Mouse (Mus musculus): ENCODE results near the gene Pi4k2a.
A peak's percentile ranks its signal among the peaks of the same experiment; 100 is the strongest.

The Pi4k2a gene

GRCm38 (mm10) chr19:42135070-42135469, 44.8 kb downstream of the Pi4k2a start:
- DNase-seq (ENCODE audit: low read depth, low spot score): no peak

- no peak for DNase-seq (ENCODE audit: low read depth, low spot score)
Measured at GRCm38 (mm10) chr19:42136126-42136525, 45.9 kb downstream of the Pi4k2a start.

GRCm38 (mm10) chr19:42137167-42137672, 47.0 kb downstream of the Pi4k2a start:
- no peak for DNase-seq (ENCODE audit: low read depth, low spot score)

GRCm38 (mm10) chr19:42138517-42139285, 48.4 kb downstream of the Pi4k2a start:
- DNase-seq (ENCODE audit: low read depth, low spot score): no peak

GRCm38 (mm10) chr19:42139724-42140517, 49.7 kb downstream of the Pi4k2a start:
- no peak for DNase-seq (ENCODE audit: low read depth, low spot score)

- no peak for DNase-seq (ENCODE audit: low read depth, low spot score)
Measured at GRCm38 (mm10) chr19:42141998-42142397, 51.7 kb downstream of the Pi4k2a start.

- DNase-seq (ENCODE audit: low read depth, low spot score): no peak
Measured at GRCm38 (mm10) chr19:42142757-42143156, 52.5 kb downstream of the Pi4k2a start.

- DNase-seq (ENCODE audit: low read depth, low spot score): no peak
Measured at GRCm38 (mm10) chr19:42144067-42144466, 53.8 kb downstream of the Pi4k2a start.

- peak; percentile 50 for DNase-seq (ENCODE audit: low read depth, low spot score)
Measured at GRCm38 (mm10) chr19:42144541-42145167, 54.4 kb downstream of the Pi4k2a start.

- DNase-seq (ENCODE audit: low read depth, low spot score): no peak
Measured at GRCm38 (mm10) chr19:42145210-42145609, 54.9 kb downstream of the Pi4k2a start.

- DNase-seq (ENCODE audit: low read depth, low spot score): no peak
Measured at GRCm38 (mm10) chr19:42145731-42146130, 55.5 kb downstream of the Pi4k2a start.

- no peak for DNase-seq (ENCODE audit: low read depth, low spot score)
Measured at GRCm38 (mm10) chr19:42146276-42147010, 56.2 kb downstream of the Pi4k2a start.

- no peak for DNase-seq (ENCODE audit: low read depth, low spot score)
Measured at GRCm38 (mm10) chr19:42147170-42147768, 57.0 kb downstream of the Pi4k2a start, which contains the start of gene Marveld1. Marveld1 (plus strand) TSS chr19:42147400.

- no peak for DNase-seq (ENCODE audit: low read depth, low spot score)
Measured at GRCm38 (mm10) chr19:42147769-42148568, 57.7 kb downstream of the Pi4k2a start.

GRCm38 (mm10) chr19:42148569-42148860, 58.2 kb downstream of the Pi4k2a start:
- no peak for DNase-seq (ENCODE audit: low read depth, low spot score)

- peak; percentile 69 for DNase-seq (ENCODE audit: low read depth, low spot score)
Measured at GRCm38 (mm10) chr19:42151990-42152389, 61.7 kb downstream of the Pi4k2a start.

- no peak for DNase-seq (ENCODE audit: low read depth, low spot score)
Measured at GRCm38 (mm10) chr19:42157493-42158237, 67.4 kb downstream of the Pi4k2a start.

- no peak for DNase-seq (ENCODE audit: low read depth, low spot score)
Measured at GRCm38 (mm10) chr19:42158246-42159017, 68.2 kb downstream of the Pi4k2a start.

- DNase-seq (ENCODE audit: low read depth, low spot score): no peak
Measured at GRCm38 (mm10) chr19:42163764-42164163, 73.5 kb downstream of the Pi4k2a start, which contains the start of gene Zfyve27. Zfyve27 (plus strand) TSS chr19:42163951.

All from retina, adult 2 months (tissue).